Mouse (Mus musculus) retina, embryonic 14.5 days (tissue): Measurements from ENCODE around the gene Adh6b.
A peak's percentile ranks its signal among the peaks of the same experiment; 100 is the strongest.
"Not testable (repeated sequence)": the region's sequence is repeated elsewhere in the genome, so short reads cannot be mapped to it uniquely, and the experiment has no call there.

Experiments used
- DNase-seq: peaks from one replicate; pipeline ENCODE4 v3.0.0-alpha.2; 2015; ENCODE audit warnings: low spot score

The Adh6b gene

GRCm38 (mm10) chr3:138360721-138361120 is 19.1 kb downstream of the Adh6b start:
- no peak for DNase-seq

GRCm38 (mm10) chr3:138362920-138363319 is 21.3 kb downstream of the Adh6b start:
- DNase-seq: no peak

GRCm38 (mm10) chr3:138366181-138366580 is 24.6 kb downstream of the Adh6b start:
- no peak for DNase-seq

DNA sequence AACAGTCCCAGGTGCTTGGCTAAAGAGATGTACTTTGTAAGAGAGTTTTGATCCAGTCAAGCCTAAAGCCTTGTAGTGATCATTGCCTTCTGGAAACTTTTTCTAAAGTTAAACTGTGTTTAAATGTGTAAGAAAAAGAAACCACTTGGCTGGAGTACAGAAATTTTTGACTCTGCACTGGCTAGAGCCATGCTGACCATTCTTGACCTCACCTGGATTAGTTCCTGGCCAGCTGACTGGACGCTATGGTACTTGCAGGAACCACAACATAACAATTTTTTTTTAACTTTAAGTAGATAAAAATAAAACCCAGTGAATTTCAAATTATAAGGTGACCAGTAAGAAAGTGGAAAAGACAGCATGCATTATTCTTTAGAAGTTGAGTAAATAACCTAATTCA is 28.0 kb downstream of the Adh6b start:
- no peak for DNase-seq

DNA sequence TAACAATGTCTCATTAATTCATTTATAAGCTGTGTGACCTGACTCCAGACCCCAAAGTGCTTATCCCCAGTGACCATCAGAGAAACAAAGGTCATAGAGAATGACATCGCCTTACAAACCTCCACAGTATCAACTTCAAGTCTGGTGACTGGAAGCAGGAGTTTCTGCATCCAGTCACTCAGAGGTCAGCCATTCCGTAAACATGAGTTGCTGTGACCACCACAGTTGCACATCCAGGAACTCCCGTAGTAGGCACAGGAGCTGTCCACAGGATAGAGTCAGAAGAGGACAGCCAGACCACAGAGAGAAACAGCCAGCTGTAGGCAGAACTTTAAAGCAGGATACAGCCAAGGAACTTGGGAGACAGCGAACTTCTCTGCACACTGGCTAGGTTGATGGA is 28.7 kb downstream of the Adh6b start:
- DNase-seq: not testable (repeated sequence)

- no peak for DNase-seq
Observed at GRCm38 (mm10) chr3:138373920-138374319, 32.3 kb downstream of the Adh6b start.

DNA sequence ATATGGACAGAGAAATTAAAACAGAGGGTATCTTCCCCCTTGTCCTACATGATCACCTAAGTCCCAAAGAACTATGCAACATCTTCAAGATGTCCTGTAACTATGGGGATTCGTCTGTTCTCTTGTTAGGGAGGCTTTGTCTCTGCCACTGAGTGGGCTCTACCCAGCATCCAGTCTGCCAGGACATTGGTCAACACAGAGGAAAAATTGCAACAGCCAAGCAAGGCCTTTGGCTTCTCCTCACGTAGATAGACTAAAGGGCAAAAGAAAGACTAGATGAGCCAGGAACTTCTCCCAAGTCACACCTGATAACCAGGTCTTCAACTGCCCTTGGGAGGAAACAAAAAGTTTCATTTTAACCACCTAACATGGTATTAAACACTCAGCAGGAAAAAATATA is 33.6 kb downstream of the Adh6b start:
- DNase-seq: no peak

DNA sequence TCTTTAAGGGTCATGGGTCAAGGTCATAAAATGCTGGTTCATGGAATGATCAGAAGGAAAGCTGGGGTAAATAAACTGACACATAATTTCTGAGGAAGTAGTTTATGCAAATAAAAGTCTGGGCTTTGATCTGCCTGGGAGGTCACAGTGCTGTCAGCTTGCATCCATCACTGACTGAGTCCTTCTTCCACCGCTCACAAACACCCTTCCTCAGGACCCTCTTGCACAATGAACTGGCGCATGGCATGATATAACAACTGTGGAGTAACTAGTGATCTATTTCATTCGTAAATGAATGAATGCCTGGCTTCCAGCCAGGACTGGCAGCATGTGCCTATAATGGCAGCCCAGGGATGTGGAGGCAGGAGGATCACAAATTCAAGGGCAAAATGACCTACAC is 39.6 kb downstream of the Adh6b start:
- no peak for DNase-seq

DNA sequence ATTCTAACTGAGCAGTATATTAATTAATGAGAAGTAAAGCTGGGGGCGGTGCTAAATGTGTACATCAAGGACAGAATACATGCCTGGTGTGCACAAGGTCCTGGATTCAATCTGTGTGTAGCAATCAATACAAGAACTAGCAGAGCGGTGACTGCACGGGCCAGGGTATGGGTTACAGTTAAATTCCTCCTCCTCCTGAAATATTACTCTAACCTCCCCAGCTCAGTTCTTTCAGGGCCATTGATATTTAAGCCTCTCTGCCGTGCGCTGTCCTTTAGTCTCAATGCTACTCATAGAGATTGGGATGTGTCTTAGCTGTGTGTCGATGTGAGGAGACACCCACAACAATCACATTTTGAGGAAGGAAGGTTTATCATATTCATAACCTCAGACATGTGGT is 45.6 kb downstream of the Adh6b start:
- DNase-seq: no peak

DNA sequence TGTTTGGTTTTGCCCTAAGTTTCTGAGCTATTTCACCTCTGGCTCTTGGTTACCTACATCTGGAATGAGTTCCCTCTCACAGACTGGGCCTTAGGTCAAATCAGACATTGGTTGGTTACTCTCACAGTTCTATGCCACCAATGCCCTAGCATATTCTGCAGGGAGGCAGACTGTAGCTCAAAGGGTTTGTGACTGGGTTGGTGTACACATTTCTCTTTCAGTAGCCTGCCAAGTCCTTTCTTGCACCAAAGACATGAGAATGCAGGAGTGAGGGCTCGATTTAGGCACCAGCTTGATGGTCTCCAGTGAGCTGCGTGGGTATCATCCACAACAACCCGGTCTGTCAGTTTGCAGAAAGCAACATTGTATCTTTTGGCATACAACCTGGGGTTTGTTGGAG is 63.3 kb downstream of the Adh6b start:
- no peak for DNase-seq

DNA sequence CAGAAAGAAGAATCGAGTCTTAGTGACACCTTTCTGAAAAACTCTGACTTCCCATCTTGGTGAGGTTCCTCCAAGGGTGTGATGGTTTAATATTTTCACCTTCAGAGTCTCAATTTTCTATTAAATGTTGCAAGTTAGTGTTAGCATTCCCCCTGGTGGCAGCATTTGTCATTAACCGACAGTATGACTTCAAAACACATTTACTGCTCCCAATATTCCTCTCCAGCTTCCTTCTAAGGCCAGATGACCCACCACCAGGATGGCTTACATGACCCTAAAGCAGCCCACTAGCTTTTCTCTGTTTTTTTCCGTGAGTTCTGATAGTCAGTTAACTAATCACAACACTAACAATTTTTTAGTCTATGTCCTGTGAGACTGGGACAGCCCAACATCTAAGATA is 63.8 kb downstream of the Adh6b start:
- peak; percentile 69 for DNase-seq

- DNase-seq: no peak
Observed at GRCm38 (mm10) chr3:138405840-138406239, 64.3 kb downstream of the Adh6b start.

- DNase-seq: no peak
Observed at GRCm38 (mm10) chr3:138407920-138408319, 66.3 kb downstream of the Adh6b start.
